Mouse (Mus musculus) frontal cortex, adult (tissue): ENCODE measurements around the gene Irf7.

Source experiments
- ATAC-seq: cut with Nextera tagmentation; 2 replicates; pipeline ENCODE4 v1.9.2; 2017; ENCODE audit warnings: mild to moderate bottlenecking, moderate library complexity, mixed read lengths; ENCODE audit not compliant: low TSS enrichment

Irf7 gene

GRCm38 (mm10) chr7:141220377-141220776, 45.9 kb downstream of the Irf7 start:
- ATAC-seq: no peak

- no peak for ATAC-seq
These were observed 46.7 kb downstream of the Irf7 start for GRCm38 (mm10) chr7:141219558-141220099.

- ATAC-seq: no peak
These were observed 47.6 kb downstream of the Irf7 start for GRCm38 (mm10) chr7:141218557-141219133.

GRCm38 (mm10) chr7:141218141-141218540, 48.1 kb downstream of the Irf7 start:
- ATAC-seq: no peak

GRCm38 (mm10) chr7:141217343-141218013, 48.8 kb downstream of the Irf7 start:
- no peak for ATAC-seq

GRCm38 (mm10) chr7:141216894-141217293, 49.4 kb downstream of the Irf7 start:
- ATAC-seq: no peak

- no peak for ATAC-seq
These were observed 50.2 kb downstream of the Irf7 start for GRCm38 (mm10) chr7:141215880-141216733.

- peak; percentile 87 for ATAC-seq
These were observed 51.0 kb downstream of the Irf7 start, which contains the start of gene Rassf7 for GRCm38 (mm10) chr7:141215101-141215879. Gene Rassf7 (plus strand): TSS chr7:141215860.

- no peak for ATAC-seq
These were observed 52.0 kb downstream of the Irf7 start for GRCm38 (mm10) chr7:141214310-141214709.

- no peak for ATAC-seq
These were observed 52.6 kb downstream of the Irf7 start, which contains the start of gene Lmntd2 for GRCm38 (mm10) chr7:141213605-141214235. Gene Lmntd2 (minus strand): TSS chr7:141214080.

- ATAC-seq: no peak
These were observed 53.1 kb downstream of the Irf7 start for GRCm38 (mm10) chr7:141213133-141213532.
